Mouse (Mus musculus) cerebellum, adult 2 months (tissue): ENCODE measurements around the gene Arrdc1. TPM values are rescaled to one million over a fixed set of nuclear protein-coding genes. Genes with fewer than 3 reads are reported as not detected.

ENCODE experiments used
- DNase-seq, 2 experiments: peaks; one replicate each; pipeline ENCODE4 v3.0.0; 2021
- H3K27ac ChIP-seq: fragments of 200-500 bp; 2 replicates; pipeline ENCODE4 v1.5.1; 2012; ENCODE audit warnings: low read length, control low read depth, inconsistent platforms; ENCODE audit not compliant: insufficient read depth
- H3K27me3 ChIP-seq: fragments of 200-500 bp; 2 replicates; pipeline ENCODE4 v1.6.1; 2012; ENCODE audit warnings: inconsistent platforms, mild to moderate bottlenecking, low read length, moderate library complexity; ENCODE audit not compliant: control insufficient read depth, insufficient read depth
- H3K4me1 ChIP-seq: fragments of 200-500 bp; 2 replicates; pipeline ENCODE4 v1.6.1; 2011; ENCODE audit warnings: low read length; ENCODE audit not compliant: control insufficient read depth, insufficient read depth
- H3K4me3 ChIP-seq: fragments of 200-500 bp; replicated peaks from 2 replicates; pipeline ENCODE3; 2011; ENCODE audit warnings: mild to moderate bottlenecking, low read depth, low read length, control low read depth; ENCODE audit not compliant: insufficient read depth
- CTCF ChIP-seq: fragments of 200-500 bp; IDR thresholded peaks from 2 replicates; pipeline ENCODE4 v1.5.1; 2011; ENCODE audit warnings: low read depth, mild to moderate bottlenecking, control low read depth, low read length, moderate library complexity, borderline replicate concordance; ENCODE audit not compliant: insufficient read depth
- POLR2A ChIP-seq: fragments of 200-500 bp; IDR thresholded peaks from 2 replicates; pipeline ENCODE4 v1.6.1; 2011; ENCODE audit warnings: low read length, control low read depth, borderline replicate concordance; ENCODE audit not compliant: insufficient read depth
- WGBS: fragments of 180-500 bp; shearing (Covaris S2); methylation state at CpG from one replicate; pipeline ENCODE4 v1.1.7; 2018; 5-methylcytosine and 5-hydroxymethylcytosine counted together
- polyA plus RNA-seq: library from polyadenylated mRNA; depleted of rRNA; stranded (reverse); fragments of >200 nt; gene quantifications from 2 replicates; pipeline ENCODE4 v1.2.3, GENCODE M21; 2012

Gene Arrdc1
- polyA plus RNA-seq, 1 experiment = 46.7 TPM

- Histone ChIP-seq H3K27ac (peak within 1 kb of the TSS; percentile 88), H3K4me1 (peaks cover 6% of the 10 kb centered on the region; the same call in 1 of the 2 replicates), H3K27me3 (no peaks in the 10 kb centered on the region), H3K4me3 (peak within 1 kb of the TSS; percentile 98)
- under 1% methylated on average over 108 of the region's 112 CpGs for WGBS
- DNase-seq = peak; percentile 95 to 96
- TF ChIP-seq CTCF = no peak
- peak; percentile 96 for TF ChIP-seq POLR2A
These were observed 15.9 kb downstream of the Arrdc1 start, which contains the start of gene Ehmt1 for GRCm38 (mm10) chr2:24918930-24919838. Ehmt1 (minus strand) TSS chr2:24919614.

GRCm38 (mm10) chr2:24914762-24915161 is 20.3 kb downstream of the Arrdc1 start:
- Histone ChIP-seq H3K4me3 (no peak overlapping the region), H3K27ac (no peak overlapping the region), H3K27me3 (no peaks in the 10 kb centered on the region), H3K4me1 (peaks cover 6% of the 10 kb centered on the region; the same call in 1 of the 2 replicates)
- TF ChIP-seq CTCF = no peak
- TF ChIP-seq POLR2A = no peak
- WGBS = 32% methylated on average over 3 of the region's 3 CpGs
- no peak for DNase-seq

GRCm38 (mm10) chr2:24912589-24912988 is 22.5 kb downstream of the Arrdc1 start:
- DNase-seq = no peak
- no peak for TF ChIP-seq POLR2A
- no peak for TF ChIP-seq CTCF
- H3K27me3 ChIP-seq = no peaks in the 10 kb centered on the region
- no peak overlapping the region for H3K27ac ChIP-seq
- H3K4me3 ChIP-seq = no peak overlapping the region
- peaks cover 2% of the 10 kb centered on the region; the same call in 1 of the 2 replicates for H3K4me1 ChIP-seq

- H3K4me3 ChIP-seq = no peak overlapping the region
- H3K27me3 ChIP-seq = no peaks in the 10 kb centered on the region
- 91% methylated on average over 4 of the region's 4 CpGs for WGBS
- TF ChIP-seq POLR2A (no peak), CTCF (no peak)
- no peak overlapping the region for H3K27ac ChIP-seq
- DNase-seq = no peak
- H3K4me1 ChIP-seq = peaks cover under 1% of the 10 kb centered on the region; the same call in 1 of the 2 replicates
These were observed 22.9 kb downstream of the Arrdc1 start for GRCm38 (mm10) chr2:24912189-24912588.

- no peak overlapping the region for H3K27ac ChIP-seq
- no peak overlapping the region for H3K4me3 ChIP-seq
- no peak for TF ChIP-seq CTCF
- TF ChIP-seq POLR2A = no peak
- H3K4me1 ChIP-seq = peaks cover 5% of the 10 kb centered on the region; the same call in 1 of the 2 replicates
- no peak for DNase-seq
- H3K27me3 ChIP-seq = no peaks in the 10 kb centered on the region
- WGBS = 97% methylated on average over 4 of the region's 4 CpGs
These were observed 24.6 kb downstream of the Arrdc1 start for GRCm38 (mm10) chr2:24910481-24910880.

GRCm38 (mm10) chr2:24905653-24906155 is 29.3 kb downstream of the Arrdc1 start:
- TF ChIP-seq CTCF = no peak
- no peak for TF ChIP-seq POLR2A
- no peak overlapping the region for H3K4me3 ChIP-seq
- H3K4me1 ChIP-seq = peaks cover 8% of the 10 kb centered on the region; the same call in 1 of the 2 replicates
- no peaks in the 10 kb centered on the region for H3K27me3 ChIP-seq
- no peak for DNase-seq
- 9% methylated on average over 2 of the region's 2 CpGs for WGBS
- H3K27ac ChIP-seq = no peak overlapping the region

GRCm38 (mm10) chr2:24904823-24905652 is 30.0 kb downstream of the Arrdc1 start:
- Histone ChIP-seq H3K27ac (no peak overlapping the region), H3K27me3 (no peaks in the 10 kb centered on the region), H3K4me3 (no peak overlapping the region), H3K4me1 (peaks cover 8% of the 10 kb centered on the region; the same call in 1 of the 2 replicates)
- WGBS = 60% methylated on average over 11 of the region's 11 CpGs
- no peak for DNase-seq
- TF ChIP-seq POLR2A (no peak), CTCF (no peak)
